Mouse (Mus musculus) MN1 (cell line): ENCODE measurements around the gene Dtx3.

Experiments used
- DNase-seq: peaks from one replicate; pipeline ENCODE4 v3.0.0-alpha.2; 2016; ENCODE audit warnings: low spot score

Gene Dtx3

DNA sequence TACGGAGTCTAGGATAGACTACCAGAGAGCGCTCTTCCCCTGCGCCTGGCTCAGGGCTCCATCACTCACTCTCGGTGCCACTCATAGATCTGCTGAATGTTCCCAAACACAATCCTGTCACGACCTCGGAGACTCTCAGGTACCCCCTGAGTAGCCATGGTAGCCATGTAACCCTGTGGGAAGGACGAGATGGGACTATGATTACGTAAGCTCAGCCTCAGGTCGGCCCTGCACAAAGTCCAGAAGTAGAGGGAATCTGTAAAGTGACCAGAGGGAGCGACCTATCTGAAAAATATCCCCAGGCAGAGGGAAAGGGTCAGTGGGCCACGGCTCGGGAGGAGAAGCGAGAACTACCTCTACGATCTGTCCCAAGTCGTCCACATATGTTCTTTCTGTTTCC, 10.0 kb downstream of the Dtx3 start:
- DNase-seq, result no peak

DNA sequence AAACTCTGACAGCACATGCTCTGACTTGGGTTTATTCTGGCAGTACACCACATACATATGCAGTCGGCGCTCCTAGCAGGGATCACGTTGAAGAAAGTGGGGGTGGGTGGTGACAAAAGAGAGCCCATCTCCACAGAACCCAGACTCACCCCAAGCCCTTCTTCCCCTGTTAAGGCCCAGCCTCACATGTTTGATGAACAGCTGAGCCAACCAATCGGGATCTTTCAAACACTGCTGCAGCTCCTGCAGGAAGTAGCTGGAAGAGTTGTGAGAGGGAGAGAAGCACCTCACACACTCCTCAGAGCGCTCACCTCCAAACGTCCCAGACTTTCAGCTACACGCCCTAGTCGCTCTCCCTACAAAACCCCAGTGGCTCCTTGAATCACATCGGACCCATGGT, 10.4 kb downstream of the Dtx3 start:
- peak; percentile 43 for DNase-seq

DNA sequence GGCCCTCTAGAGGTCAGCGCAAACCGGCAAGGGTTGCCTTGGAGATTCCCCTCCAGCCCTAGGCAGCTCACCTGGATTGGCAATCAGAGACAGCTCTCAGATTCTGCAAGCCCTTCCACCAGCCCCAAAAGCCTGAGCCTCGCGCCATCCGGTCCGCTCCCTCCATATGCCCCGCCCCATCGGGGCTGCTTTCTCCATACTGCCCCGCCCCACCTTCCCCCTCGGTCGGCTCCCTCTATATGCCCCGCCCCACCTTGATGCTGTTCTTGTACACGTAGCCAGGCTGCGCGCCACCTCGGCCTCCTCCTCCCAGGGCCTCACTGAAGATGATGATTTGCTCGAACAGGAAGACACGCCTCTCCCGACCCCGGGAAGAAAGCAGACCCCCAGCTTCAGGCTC, 11.8 kb downstream of the Dtx3 start:
- DNase-seq, result no peak

DNA sequence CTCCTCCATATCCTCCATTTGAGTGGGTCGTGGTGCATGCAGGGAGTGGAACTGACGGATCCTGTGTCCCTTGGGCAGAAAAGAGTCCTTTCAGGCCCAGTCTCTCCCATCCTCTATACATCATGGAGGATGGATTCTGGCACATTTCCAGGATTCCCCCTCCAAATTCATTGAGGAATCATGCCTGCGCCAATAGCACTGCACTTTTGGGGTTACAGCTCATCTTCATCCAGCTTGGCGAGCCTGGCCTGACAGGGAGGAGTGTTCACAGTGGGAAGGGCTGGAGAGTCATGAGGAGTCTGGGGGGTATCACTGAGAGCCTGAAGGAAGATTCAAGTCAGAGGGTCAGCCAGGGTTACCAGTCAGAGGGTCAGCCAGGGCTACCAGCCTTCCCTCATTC, 12.9 kb downstream of the Dtx3 start:
- no peak for DNase-seq

DNA sequence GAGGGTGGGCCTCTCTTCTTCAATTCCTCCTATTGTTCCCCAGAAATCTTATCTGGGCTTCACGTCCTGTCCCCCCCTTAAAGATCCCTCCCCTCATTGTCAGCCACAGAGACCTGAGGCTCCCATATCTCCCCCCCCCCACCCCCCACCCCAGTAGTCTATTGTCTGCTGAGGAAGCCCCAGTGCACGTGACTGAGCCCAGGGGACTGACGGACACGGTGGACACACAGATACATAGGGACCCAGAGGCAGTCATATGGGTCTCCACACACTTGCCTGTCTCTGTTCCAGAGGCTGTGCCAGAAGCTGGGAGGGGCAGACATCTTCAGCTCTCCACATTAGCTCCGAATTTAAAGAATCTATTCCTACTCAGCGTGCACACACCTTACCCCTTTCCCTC, 14.0 kb downstream of the Dtx3 start:
- DNase-seq, result no peak

DNA sequence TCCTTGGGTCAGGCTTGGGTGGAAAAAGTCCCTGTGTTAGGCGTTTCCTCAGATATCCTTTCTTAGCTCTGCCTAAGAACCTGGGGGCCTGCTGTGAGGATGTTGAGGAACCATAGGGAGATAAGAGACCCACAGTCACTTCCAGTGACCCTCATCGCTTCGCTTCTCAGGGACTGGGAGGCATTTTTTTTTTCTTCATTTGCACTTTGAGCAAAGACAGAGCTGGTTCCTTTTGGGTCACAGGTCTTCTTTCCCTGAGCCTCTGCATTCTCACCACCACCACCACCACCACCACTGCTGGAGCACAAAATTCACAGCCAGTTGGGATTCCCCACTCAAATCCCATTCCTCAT, 14.9 kb downstream of the Dtx3 start:
- peak; percentile 18 for DNase-seq

DNA sequence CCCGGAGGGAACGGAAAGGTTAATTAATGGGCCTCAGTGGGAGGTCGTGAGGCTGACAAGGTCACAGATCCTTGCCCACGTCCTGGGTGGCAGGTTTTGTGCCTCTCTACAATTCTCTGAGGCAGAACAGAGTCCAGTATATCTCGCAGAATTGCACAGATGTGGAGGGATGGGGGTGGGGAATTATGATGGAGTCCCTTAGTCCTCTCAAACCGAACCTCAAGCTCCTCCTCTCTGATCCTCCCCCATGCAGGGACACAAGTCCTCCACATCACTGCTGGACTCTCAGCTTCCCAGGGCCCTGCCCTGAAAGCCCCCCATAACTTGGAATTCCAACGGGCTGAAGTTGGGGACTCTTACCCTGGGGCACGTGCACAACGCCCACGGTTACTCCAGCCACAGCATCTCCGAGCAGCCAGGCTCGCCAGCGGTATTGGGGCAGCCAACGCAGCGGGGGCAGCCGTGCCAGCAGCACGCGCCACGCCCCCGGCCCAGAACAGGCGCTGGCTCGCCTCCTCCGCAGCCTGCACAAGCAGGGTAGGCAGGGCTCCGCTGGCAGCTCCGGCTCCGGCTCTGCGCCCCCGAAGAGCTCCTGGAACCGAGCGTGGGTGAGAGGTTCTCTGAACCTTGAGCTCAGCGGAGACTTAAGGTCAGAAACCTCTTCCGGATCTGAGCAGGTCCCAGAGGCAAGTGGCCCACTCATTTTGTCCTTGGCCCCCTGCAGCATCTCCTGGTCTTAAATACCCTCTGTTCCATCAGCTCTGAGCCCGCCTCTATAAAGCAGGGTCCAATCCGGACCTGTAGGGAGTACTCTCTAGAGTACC, 15.4 kb downstream of the Dtx3 start, which contains the start of gene Slc26a10:
Slc26a10 (minus strand) TSS at position 775 of the 824 bp plus-strand sequence.
- peak; percentile 79 for DNase-seq

DNA sequence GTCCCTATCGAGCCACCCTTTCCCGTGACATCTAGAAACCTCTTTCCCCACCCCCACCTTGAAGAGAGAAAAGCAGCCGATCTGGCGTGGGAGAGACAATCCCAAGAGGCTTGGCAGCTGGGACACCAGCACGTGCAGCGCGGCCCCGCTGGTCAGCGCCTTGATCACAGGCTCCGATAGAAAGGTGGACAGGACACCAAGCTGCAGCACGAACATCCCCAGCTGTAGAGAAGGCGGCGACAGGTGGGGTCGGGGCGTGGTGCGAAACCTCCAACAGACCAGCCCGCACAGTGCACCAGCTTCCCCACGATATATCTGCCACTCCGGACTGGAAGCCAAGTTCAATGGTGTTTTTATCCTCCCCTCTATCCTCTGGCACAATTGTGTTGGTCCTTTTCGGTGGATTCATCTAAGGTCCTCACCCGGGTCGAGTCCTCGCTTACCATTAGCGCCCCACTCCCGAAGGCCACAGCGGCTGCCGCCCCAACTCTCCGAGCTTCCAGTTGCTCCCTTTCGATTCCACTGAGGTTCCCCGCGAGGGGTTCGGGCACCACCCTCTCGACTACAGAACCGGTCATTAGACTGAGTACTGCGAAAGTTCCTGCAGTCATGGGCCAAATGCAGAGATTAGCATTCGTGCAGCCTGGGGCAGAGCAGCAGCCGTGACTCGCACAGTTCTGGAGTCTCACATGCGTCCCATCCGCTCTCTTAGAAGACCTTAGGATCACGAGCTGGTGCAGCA, 17.1 kb downstream of the Dtx3 start:
- DNase-seq, result no peak

DNA sequence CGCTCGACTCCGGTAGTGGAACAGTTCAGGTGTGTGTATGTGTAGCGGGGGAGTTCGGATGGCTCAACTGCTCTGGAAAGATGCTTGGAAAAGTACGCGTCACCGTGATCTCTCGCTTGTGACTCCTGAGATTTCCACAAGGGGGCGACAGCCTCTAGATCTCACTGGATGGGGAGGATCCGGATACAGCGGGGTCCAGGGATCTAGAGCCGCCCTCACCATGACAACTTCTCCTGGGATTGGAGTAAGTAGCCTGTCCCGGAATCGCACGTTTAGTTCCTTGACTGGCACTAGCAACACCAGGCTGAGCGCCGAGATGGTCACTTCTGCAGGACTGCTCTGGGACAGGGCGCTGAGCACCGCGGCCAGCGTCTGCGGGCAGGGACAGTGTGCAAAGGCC, 17.8 kb downstream of the Dtx3 start:
- peak; percentile 78 for DNase-seq

DNA sequence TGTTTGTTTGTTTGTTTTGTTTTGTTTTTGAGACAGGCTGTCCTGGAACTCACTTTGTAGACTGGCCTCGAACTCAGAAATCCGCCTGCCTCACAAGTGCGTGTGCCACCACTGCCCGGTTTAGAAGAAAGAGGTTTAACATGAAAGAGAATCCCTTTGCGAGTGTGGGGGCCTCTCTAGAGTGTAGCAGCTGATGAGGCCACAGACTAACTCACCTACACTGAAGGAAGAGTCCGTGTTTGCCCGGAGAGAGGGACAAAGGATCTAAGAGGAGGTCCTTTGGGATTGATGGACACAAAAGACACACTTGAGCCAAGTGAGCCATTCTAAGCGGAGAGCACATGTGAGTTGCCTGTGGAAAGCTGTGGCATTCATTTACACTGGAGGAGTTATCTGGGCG, 18.3 kb downstream of the Dtx3 start:
- DNase-seq, result peak; percentile 25

DNA sequence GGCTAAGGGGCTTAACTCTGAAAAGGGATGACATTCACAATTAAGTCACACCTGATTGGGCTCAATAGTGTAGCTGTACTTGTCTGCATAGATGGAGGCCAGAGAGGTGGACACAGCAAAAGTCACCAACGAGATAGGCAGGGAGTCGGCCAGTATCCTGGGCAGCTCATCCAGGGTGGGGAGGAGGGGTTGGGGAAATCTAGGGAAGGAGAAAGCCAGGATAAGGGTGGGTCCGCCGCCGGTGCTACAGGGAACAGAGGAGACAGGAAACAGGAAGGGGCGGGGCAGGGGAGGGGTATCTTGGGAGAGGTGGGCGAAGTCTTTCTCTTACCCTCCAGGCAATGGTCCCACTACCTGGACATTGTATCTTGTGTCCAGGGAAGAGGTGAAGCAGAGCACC, 18.8 kb downstream of the Dtx3 start:
- no peak for DNase-seq

DNA sequence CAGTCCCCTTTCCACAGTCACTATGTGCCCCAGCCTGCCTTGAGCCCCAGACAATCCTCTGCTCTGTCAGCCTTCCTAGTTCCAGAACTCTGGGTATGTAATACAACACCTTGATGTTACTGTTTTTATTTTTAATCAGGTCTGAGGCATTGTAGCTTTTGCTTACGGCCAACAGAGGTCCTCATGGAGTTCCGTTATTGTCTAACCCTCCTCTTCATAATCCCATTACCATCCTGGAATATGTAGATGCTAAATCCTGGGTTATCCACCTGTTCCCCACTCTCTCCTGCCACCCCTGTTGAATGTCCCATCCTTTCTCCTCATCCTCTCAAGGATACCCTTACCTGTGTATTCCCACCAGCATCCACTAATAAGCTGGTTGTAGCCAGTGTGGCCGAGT, 19.3 kb downstream of the Dtx3 start:
- DNase-seq, result no peak

DNA sequence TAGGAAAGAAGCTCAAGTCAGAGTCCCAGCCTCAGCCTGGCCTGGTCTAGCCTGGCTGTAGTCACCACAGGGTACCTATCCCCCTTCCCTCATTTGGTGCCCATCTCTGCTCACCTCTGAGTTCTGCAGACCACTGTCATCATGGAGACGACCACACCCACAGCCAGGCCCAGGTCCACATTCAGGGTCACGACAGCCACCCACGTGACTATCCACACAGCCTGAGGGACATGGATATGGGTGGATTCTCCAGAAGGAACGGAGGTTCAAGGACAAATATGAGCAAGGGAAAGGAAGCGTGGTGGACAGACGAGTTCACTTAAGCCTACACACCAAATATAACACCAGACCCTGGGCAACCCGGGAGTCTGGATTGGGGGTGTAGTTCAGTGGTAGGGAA, 21.4 kb downstream of the Dtx3 start:
- no peak for DNase-seq

DNA sequence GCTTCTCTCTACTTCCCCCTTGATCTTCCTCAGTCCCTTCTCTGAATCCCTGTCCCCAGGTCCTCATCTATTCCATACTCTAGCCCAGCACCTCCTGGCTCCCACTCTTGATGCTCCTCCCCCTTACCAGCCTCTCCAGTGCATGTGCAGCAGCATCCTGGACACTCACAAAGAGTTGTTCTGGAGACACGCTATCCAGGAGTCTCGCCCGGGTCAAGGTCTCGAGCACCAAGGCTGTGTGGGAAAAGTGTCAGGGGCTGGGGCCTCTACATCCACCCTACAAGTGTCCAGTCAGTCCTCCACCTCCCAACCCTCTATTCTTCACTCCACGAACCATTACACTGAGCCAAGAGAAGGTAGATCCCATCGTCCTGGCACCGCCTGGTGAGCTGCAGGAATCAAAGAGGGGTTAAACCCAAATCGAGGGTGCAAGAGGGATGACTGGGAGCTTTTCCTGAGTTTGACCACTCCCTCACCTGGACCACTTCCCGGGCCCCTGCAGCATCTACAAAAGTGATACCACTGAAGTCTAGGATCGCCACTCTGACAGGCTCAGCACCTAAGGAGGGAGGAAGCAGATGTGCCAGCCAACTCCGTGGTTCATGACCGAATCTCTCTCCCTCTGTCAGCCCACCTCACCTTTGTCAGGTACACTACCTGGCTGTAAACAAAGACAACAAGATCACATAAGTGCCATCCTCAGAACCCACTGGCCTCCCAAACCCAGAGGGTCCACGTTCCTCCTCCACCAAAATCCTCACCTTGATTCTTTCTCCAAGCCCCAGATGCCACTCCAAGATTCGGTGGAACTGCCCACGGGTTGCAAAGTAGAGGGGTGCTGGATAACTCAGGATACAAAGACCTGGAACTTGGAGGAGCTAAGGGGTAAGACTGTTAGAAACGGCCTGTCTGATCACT, 22.1 kb downstream of the Dtx3 start:
- no peak for DNase-seq

DNA sequence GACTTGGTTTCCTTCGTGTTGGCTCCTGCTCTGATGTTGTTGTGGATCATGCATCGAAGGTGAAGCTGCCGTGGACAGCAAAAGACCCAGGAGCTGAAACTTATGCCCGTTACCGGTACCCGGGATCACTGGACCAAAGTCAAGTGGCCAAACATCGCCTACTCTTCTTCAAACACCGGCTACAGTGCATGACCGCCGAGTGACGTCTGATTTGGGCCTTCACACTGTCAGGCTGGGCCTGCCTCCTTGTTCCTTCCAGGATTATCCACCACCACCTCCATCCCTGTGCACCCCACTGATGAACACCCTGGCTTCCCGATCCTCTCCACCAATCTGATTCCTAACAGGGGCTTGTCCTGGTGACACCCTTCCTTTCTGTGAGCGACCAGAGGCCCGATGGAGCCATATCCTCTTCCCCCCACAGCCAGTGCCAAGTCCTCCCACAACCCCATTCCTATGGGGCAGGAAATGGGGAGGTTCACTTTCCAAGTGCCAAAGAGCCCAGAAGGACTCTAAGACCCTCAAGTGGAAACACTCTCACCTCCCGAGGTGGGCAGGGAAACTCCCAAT, 23.8 kb downstream of the Dtx3 start:
- no peak for DNase-seq

DNA sequence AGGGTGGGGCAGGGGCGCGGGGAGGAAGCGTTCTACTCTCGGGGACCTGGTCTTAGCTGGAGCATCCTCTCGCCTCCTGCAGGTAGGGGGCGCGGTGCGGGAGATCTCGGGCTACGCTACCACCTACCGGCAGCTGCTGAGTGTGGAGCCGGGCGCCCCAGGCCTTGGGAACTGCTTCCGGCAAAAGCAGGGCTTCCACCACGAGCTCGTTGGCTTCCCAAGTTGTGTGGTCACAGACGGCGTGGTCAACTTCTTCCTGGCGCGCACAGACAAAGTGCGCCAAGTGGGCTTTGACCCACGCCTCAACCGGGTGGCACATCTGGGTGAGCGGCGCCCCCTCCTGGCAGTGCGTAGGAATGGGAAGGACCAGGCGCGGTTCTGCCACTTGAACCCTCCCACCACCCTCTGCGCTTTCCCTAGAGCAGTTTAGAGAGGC, 24.7 kb downstream of the Dtx3 start:
- no peak for DNase-seq

DNA sequence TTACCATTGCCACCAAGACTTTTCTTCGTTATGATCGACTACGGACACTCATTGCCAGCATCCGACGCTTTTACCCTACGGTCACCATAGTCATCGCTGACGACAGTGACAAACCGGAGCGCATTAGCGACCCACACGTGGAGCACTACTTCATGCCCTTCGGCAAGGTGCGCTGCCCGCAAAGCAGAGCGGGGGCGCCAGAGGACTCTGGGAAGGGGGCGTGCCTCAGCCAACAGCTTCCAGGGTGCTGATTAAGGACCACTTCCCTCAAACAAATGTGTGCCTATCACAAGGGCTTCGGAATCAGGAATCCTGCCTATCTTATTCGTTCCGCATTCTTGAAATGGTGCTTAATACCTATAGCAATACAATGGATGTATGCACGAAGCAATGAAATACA, 25.5 kb downstream of the Dtx3 start:
- no peak for DNase-seq

DNA sequence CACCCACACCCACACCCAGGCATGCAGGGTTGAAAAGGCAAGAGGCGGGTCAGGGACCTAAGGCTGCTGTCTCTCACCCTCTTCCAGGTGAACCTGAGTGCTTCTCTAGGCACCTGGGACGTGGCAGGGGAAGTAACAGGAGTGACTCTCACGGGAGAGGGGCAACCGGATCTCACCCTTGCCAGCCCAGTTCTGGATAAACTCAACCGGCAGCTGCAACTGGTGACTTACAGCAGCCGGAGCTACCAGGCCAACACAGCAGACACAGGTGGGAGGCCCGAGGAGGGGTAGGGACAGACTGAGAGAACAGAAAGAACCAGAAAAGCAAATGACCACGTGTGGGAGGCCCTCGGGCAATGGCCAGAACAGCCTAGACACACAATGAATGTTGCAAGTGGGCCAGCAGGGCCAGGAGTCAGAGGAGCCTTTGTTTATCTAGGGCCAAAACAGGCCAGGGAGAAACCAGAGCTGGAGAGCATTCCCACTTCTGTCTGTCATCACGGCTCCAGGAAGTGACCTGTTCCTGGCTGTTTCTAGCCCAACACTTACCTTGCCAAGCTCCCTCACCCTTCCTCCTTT, 27.8 kb downstream of the Dtx3 start:
- peak; percentile 40 for DNase-seq

DNA sequence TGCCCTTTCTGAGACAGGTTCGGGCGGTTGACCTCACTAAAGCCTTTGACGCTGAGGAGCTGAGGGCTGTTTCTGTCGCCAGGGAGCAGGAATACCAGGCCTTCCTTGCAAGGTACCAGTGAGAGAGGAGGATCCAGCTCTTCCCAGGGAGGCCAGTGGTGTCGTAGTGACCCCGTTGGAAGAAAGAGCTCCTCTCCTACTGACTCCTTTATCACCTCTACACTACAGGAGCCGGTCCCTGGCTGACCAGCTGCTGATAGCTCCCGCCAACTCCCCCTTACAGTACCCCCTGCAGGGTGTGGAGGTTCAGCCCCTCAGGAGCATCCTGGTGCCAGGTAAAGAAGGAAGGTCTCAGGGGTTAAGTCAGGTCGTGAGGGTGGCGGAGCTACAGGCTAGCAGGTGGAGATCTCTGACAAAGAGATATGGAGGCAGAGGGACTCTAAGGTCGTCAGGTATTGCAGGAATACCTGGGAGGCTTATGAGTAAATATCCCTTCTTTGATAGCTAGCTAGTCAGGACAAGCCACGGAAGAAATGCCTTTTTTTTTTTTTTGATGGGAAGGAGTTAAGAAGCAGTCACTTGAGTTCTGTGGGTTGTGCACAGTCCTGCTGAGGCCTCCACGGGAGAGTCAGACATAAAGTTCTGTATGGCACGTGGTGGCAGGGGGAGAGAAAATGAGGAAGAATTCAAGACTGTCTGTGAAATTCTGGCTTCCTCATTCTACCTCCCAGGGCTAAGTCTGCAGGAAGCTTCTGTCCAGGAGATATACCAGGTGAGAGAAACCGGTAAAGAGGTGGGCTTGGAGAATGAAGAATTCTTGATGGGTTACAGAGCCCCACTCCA, 28.5 kb downstream of the Dtx3 start:
- no peak for DNase-seq

DNA sequence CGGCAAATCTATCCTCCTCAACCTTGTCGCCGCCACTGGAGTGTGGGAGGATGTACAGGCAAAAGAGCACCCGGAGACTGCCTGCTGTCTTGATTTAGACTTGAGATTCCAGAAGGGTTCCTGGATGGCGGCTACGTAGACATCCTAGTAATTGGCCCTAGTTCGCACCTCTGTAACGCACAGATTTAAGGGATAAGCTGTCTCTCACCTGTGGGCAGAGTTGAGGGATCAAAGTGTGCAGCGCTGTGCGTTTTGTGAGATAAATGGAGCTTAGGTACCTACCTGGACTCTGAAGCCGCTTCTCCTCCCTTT, 29.2 kb downstream of the Dtx3 start:
- no peak for DNase-seq
